Mouse (Mus musculus): ENCODE measurements around the gene Slit3.

GRCm38 (mm10) chr11:35340752-35341151 is 219.7 kb downstream of the Slit3 start:
- TF ChIP-seq TAL1 (IDR thresholded peaks at IDR 0.05; ENCODE audit: low read length) = no peak
- no peak for TF ChIP-seq GATA1 (IDR thresholded peaks at IDR 0.05; ENCODE audit: low read length)
